Mouse (Mus musculus): ENCODE results near the gene Fam168b. TPM values are rescaled to one million over a fixed set of nuclear protein-coding genes. Genes with fewer than 3 reads are reported as not detected.

Fam168b gene
- 240 and 289 TPM in 2 replicates for polyA plus RNA-seq (2012; rRNA removed)

GRCm38 (mm10) chr1:34842887-34843618, at the start of gene Fam168b:
Fam168b (minus strand) TSS chr1:34843065.

GRCm38 (mm10) chr1:34849745-34850342, 7.0 kb upstream of the Fam168b start, which contains the start of gene Plekhb2:
Plekhb2 (plus strand) TSS chr1:34849976.

Other genes starting within 250 kb of the Fam168b start
- gene Plekhb2, start 6.9 kb upstream of the Fam168b start, polyA plus RNA-seq (2012; rRNA removed): 52.0 and 55.5 TPM in 2 replicates

All from central nervous system, embryonic 18 days (tissue).